Mouse (Mus musculus): ENCODE data around the gene Exosc5. TPM values are rescaled to one million over a fixed set of nuclear protein-coding genes. Genes with fewer than 3 reads are reported as not detected.

Gene Exosc5
- polyA plus RNA-seq, 2 experiments = 63.0 to 64.9 TPM

DNA sequence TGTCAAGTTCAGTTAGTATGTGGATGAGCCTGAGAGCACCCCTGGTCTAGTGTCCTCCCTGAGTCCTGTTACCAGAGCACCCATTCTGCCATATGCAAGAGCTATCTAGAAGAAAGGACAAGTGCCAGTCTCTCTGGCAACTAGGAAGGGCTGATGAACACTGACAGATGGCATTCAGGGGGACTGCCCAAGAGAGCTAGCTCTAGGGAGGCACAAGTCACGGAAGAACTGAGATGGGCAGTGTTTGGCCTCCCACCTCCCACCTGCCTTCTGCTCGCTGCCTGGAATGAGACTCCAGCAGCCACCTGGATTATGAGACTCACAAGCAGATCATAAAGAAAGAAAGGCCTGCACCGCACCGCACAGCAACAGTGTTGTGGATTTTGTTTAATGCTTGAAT is 19.2 kb upstream of the Exosc5 start:
- Histone ChIP-seq H3K9me3 (ENCODE audit: control insufficient read depth, low read length) (no peaks in the 10 kb centered on the region), H3K27me3 (ENCODE audit: control insufficient read depth, insufficient read depth, low read length) (no peaks in the 10 kb centered on the region), H3K36me3 (ENCODE audit: control insufficient read depth, insufficient read depth, low read length) (peaks cover 30% of the 10 kb centered on the region), H3K4me3 (replicated peaks; ENCODE audit: low read length) (no peak overlapping the region), H3K9ac (ENCODE audit: low read depth, low read length, severe bottlenecking) (no peak overlapping the region), H3K27ac (replicated peaks; ENCODE audit: low read depth, low read length) (no peak overlapping the region), H3K4me1 (ENCODE audit: control insufficient read depth, insufficient read depth, low read length) (no peaks in the 10 kb centered on the region), H3K4me2 (replicated peaks; ENCODE audit: low read depth, low read length, severe bottlenecking) (no peak overlapping the region)
- no peak for DNase-seq (ENCODE audit: low spot score)
- no peak for ATAC-seq (ENCODE audit: low FRiP score, low read depth)
- WGBS = 91% methylated on average over 4 of the region's 4 CpGs
- no peak for TF ChIP-seq POLR2A (IDR thresholded peaks at IDR 0.05; ENCODE audit: borderline replicate concordance, extremely low read depth, insufficient read depth, insufficient read length)

- 83% methylated on average over 10 of the region's 10 CpGs for WGBS
- H3K27ac ChIP-seq (replicated peaks; ENCODE audit: low read depth, low read length) = no peak overlapping the region
- TF ChIP-seq POLR2A (IDR thresholded peaks at IDR 0.05; ENCODE audit: borderline replicate concordance, extremely low read depth, insufficient read depth, insufficient read length) = no peak
- H3K4me2 ChIP-seq (replicated peaks; ENCODE audit: low read depth, low read length, severe bottlenecking) = no peak overlapping the region
- no peaks in the 10 kb centered on the region for H3K9me3 ChIP-seq (ENCODE audit: control insufficient read depth, low read length)
- H3K9ac ChIP-seq (ENCODE audit: low read depth, low read length, severe bottlenecking) = no peak overlapping the region
- no peak overlapping the region for H3K4me3 ChIP-seq (replicated peaks; ENCODE audit: low read length)
- DNase-seq (ENCODE audit: low spot score) (no peak), ATAC-seq (ENCODE audit: low FRiP score, low read depth) (no peak)
- no peaks in the 10 kb centered on the region for H3K27me3 ChIP-seq (ENCODE audit: control insufficient read depth, insufficient read depth, low read length)
- H3K36me3 ChIP-seq (ENCODE audit: control insufficient read depth, insufficient read depth, low read length) = 0 out of 2 replicates have a peak, but pooled peaks cover 11% of the 10 kb centered on the region
- no peaks in the 10 kb centered on the region for H3K4me1 ChIP-seq (ENCODE audit: control insufficient read depth, insufficient read depth, low read length)
Measured at GRCm38 (mm10) chr7:25644136-25644535, 14.8 kb upstream of the Exosc5 start.

DNA sequence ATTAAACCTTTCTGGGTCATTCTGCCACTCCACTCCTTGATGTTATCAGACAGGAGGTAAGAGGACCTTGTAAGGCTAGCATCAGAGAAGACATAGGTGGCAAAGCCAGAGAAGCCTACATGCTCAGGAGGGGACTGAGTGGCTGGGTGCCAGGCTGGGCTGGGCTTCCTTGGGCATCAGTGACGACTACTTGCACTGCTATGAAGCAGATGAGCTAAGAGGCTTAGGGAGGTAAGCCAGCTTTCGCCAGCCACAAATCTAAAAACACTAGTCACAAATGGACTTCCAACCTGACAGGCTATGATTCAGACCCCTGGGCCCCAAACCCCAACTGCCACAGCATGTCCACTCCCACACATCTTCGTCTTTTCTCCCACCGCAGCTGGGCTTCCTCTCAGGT is 14.3 kb upstream of the Exosc5 start:
- Histone ChIP-seq H3K36me3 (ENCODE audit: control insufficient read depth, insufficient read depth, low read length) (0 out of 2 replicates have a peak, but pooled peaks cover 11% of the 10 kb centered on the region), H3K27ac (replicated peaks; ENCODE audit: low read depth, low read length) (no peak overlapping the region), H3K27me3 (ENCODE audit: control insufficient read depth, insufficient read depth, low read length) (no peaks in the 10 kb centered on the region), H3K4me2 (replicated peaks; ENCODE audit: low read depth, low read length, severe bottlenecking) (no peak overlapping the region), H3K9ac (ENCODE audit: low read depth, low read length, severe bottlenecking) (no peak overlapping the region), H3K4me3 (replicated peaks; ENCODE audit: low read length) (no peak overlapping the region), H3K4me1 (ENCODE audit: control insufficient read depth, insufficient read depth, low read length) (no peaks in the 10 kb centered on the region), H3K9me3 (ENCODE audit: control insufficient read depth, low read length) (no peaks in the 10 kb centered on the region)
- WGBS = 93% methylated on average over 4 of the region's 4 CpGs
- ATAC-seq (ENCODE audit: low FRiP score, low read depth) (no peak), DNase-seq (ENCODE audit: low spot score) (no peak)
- no peak for TF ChIP-seq POLR2A (IDR thresholded peaks at IDR 0.05; ENCODE audit: borderline replicate concordance, extremely low read depth, insufficient read depth, insufficient read length)

DNA sequence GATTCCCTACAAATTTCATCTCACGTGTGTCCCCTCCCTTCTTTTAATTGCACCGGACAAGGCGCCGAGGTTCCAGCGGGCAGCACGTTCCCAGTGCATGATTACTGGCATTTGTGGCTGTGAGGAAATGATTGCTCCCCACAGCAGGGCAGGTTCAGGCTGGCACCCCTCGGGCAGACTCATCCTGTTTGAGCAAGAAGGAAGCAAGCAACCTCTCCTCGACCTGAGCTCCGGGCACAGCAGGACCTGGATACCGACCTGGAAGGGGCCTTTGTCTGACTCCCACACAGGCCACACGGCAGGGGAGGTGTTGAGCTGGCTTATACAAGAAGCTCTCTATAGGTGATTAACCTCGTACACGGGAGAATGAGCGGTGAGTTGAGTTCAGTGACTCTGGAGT is 13.9 kb upstream of the Exosc5 start:
- Histone ChIP-seq H3K27me3 (ENCODE audit: control insufficient read depth, insufficient read depth, low read length) (no peaks in the 10 kb centered on the region), H3K9ac (ENCODE audit: low read depth, low read length, severe bottlenecking) (no peak overlapping the region), H3K4me3 (replicated peaks; ENCODE audit: low read length) (no peak overlapping the region), H3K4me1 (ENCODE audit: control insufficient read depth, insufficient read depth, low read length) (no peaks in the 10 kb centered on the region), H3K9me3 (ENCODE audit: control insufficient read depth, low read length) (no peaks in the 10 kb centered on the region), H3K36me3 (ENCODE audit: control insufficient read depth, insufficient read depth, low read length) (0 out of 2 replicates have a peak, but pooled peaks cover 11% of the 10 kb centered on the region), H3K27ac (replicated peaks; ENCODE audit: low read depth, low read length) (no peak overlapping the region), H3K4me2 (replicated peaks; ENCODE audit: low read depth, low read length, severe bottlenecking) (no peak overlapping the region)
- TF ChIP-seq POLR2A (IDR thresholded peaks at IDR 0.05; ENCODE audit: borderline replicate concordance, extremely low read depth, insufficient read depth, insufficient read length) = no peak
- 73% methylated on average over 14 of the region's 14 CpGs for WGBS
- no peak for DNase-seq (ENCODE audit: low spot score)
- no peak for ATAC-seq (ENCODE audit: low FRiP score, low read depth)

- H3K4me2 ChIP-seq (replicated peaks; ENCODE audit: low read depth, low read length, severe bottlenecking) = no peak overlapping the region
- 0 out of 2 replicates have a peak, but pooled peaks cover 5% of the 10 kb centered on the region for H3K36me3 ChIP-seq (ENCODE audit: control insufficient read depth, insufficient read depth, low read length)
- no peak overlapping the region for H3K9ac ChIP-seq (ENCODE audit: low read depth, low read length, severe bottlenecking)
- H3K27me3 ChIP-seq (ENCODE audit: control insufficient read depth, insufficient read depth, low read length) = no peaks in the 10 kb centered on the region
- H3K9me3 ChIP-seq (ENCODE audit: control insufficient read depth, low read length) = no peaks in the 10 kb centered on the region
- ATAC-seq (ENCODE audit: low FRiP score, low read depth) = no peak
- H3K4me1 ChIP-seq (ENCODE audit: control insufficient read depth, insufficient read depth, low read length) = no peaks in the 10 kb centered on the region
- H3K4me3 ChIP-seq (replicated peaks; ENCODE audit: low read length) = no peak overlapping the region
- no peak overlapping the region for H3K27ac ChIP-seq (replicated peaks; ENCODE audit: low read depth, low read length)
- 51% methylated on average over 5 of the region's 5 CpGs for WGBS
- no peak for TF ChIP-seq POLR2A (IDR thresholded peaks at IDR 0.05; ENCODE audit: borderline replicate concordance, extremely low read depth, insufficient read depth, insufficient read length)
- DNase-seq (ENCODE audit: low spot score) = no peak
Measured at GRCm38 (mm10) chr7:25647574-25648123, 11.3 kb upstream of the Exosc5 start.

All from limb, embryonic 14.5 days (tissue).